Mouse (Mus musculus) mesoderm, embryonic 11.5 days (tissue): ENCODE measurements around the gene Cep112.

Source experiments
- DNase-seq: peaks from one replicate; pipeline ENCODE4 v3.0.0-alpha.2; 2012; ENCODE audit warnings: low read depth, low spot score

The Cep112 gene

DNA sequence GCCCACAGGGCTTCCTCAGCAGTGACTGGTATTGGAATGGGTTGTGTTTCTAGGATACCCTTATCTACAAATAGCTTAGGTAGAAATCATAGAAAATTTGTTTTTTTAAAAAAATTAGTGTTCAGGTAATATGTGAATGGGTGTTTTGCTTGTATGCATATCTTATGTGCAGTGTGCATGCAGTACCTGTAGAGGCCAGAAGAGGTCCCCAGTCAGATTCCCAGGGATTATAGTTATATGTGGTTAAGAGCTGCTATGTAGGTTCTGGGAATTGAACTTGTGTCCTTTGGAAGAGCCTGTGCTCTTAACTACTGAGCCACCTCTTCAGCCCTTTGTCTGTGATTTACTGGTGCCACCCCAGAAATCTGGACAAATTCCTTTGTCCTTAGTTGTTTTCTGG is 22.2 kb downstream of the Cep112 start:
- DNase-seq, result no peak

DNA sequence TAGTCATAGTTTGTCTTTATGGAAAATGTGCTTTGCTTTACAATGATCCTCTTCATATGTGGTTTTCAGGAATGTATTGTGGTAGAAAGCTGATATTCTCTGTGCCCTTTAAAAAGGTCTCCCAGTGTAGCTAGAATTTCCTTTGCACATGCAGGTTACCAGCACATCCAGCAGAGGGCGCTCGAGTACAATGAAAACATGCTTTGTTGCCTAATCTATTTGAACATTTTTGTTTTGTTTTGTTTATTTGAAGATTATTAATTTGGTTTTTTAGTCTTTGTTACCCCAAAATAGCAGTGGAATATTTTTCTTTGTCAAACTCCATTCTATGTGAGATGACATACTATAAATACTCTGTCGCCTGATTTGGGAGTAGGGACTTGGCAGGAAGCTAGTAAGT is 24.8 kb downstream of the Cep112 start:
- DNase-seq, result peak; percentile 72

GRCm38 (mm10) chr11:108459599-108459998 is 34.6 kb downstream of the Cep112 start:
- no peak for DNase-seq

GRCm38 (mm10) chr11:108464138-108464537 is 39.1 kb downstream of the Cep112 start:
- DNase-seq, result no peak

- DNase-seq, result no peak
Measured at GRCm38 (mm10) chr11:108464715-108465301, 39.8 kb downstream of the Cep112 start.

DNA sequence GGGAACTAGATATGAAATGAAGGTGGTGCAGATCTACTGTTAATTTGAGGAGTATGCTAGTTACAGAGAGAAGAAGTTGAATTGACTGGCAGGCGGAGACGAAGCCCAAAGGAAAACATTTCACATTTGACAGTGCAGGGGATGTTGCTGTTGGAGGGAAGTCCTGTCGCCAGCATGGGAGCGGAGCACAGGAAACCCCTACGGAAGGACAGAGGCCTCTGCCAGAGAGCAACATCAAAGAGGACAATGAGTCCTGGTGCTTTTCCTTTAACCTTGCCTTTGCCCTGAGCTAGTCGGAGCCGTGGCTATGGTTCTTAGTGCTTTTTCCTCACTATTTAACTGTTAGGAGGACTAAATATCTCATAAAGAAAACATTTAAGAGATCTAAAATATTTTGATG is 50.7 kb downstream of the Cep112 start:
- no peak for DNase-seq

GRCm38 (mm10) chr11:108476226-108476625 is 51.2 kb downstream of the Cep112 start:
- no peak for DNase-seq

DNA sequence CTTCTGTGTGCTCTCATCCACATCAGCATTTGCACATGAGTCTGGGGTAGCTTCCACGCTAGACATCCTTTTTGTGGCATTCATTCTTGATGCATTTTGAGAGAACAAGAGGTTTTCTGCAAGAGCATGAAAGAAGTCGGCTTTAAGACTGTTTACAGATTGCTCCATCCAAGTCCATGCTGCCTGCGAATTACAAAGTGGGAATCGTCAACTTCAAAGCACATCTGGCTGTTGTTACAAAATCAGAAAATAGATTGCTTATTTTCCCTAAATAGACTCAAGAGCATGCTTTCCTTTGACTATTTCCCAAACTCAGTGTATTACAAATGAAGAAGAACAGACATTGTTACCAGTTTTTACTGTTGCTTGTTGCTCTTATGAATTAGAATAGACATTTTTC is 59.0 kb downstream of the Cep112 start:
- no peak for DNase-seq

- DNase-seq, result no peak
Measured at GRCm38 (mm10) chr11:108488256-108488655, 63.3 kb downstream of the Cep112 start.

GRCm38 (mm10) chr11:108489863-108490262 is 64.9 kb downstream of the Cep112 start:
- DNase-seq, result no peak

GRCm38 (mm10) chr11:108508190-108508589 is 83.2 kb downstream of the Cep112 start:
- DNase-seq, result no peak

DNA sequence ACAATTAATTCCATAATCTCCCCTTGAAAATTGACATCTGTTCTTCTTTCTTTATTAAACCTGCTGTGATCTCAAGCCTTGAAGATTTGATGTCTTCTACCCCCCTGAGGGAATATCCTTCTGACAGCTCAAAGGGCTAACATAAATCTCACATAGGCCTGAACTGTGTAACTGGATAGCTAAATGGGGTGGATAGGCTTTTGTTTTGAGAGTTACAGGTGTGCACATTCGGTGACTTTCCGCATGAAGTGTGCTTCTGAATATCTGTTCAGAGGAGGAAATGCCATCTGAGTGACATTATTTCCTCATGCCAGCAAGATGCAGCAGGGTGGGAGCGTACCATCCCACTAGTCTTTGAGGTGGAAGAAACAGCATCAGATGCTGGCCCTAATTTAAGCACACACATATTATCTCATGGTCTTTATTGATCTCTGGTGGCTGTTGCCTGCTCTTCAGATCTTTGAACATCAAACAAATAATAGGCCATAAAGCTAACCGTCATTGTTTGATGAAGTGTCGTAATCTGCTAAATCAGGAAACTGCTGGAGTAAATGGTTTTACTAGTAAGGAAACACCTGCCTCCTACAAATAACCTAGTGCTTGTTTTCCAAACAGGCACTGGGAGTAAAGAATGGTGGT is 102.9 kb downstream of the Cep112 start:
- peak; percentile 51 for DNase-seq

- DNase-seq, result no peak
Measured at GRCm38 (mm10) chr11:108532901-108533300, 107.9 kb downstream of the Cep112 start.

- DNase-seq, result no peak
Measured at GRCm38 (mm10) chr11:108534014-108534413, 109.0 kb downstream of the Cep112 start.

GRCm38 (mm10) chr11:108552997-108553622 is 128.1 kb downstream of the Cep112 start:
- peak; percentile 63 for DNase-seq

DNA sequence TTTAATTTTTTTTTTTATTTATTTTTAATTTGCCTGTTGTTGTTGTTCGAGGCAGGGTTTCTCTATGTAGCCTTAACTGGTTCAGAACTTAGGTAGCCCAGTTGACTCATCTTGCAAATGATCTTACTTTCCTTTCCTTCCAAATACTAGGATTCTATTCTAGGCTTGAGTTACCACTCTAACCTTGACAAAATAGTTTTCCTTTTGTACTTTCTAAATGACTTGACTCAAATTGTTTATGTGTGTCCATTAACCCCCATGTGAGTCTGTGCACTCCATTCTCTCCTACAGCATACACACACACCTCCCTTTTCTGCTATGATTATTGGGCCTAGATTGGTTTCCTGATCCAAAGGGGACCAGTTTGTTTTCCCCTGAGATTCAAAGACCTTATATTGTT is 128.9 kb downstream of the Cep112 start:
- DNase-seq, result no peak

GRCm38 (mm10) chr11:108558544-108558943 is 133.6 kb downstream of the Cep112 start:
- no peak for DNase-seq

DNA sequence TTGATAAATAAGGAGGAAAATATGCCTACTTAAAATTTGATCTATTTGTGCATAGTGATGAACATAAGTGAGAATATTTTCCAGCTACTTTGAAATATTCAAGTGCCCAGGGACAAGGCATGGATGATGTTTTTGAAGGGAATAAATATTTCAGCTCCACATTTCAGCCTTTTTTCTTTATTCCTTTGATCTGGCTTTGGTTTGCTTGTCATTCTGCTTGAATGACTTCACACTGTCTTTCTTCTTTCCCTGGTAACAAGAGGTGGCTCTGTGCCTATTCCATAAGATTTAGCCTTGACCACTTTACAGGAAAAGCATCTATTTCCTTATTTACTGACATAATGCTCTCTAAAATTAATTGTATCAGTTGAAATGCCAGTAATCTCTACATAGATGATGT is 134.5 kb downstream of the Cep112 start:
- no peak for DNase-seq

GRCm38 (mm10) chr11:108562076-108562475 is 137.1 kb downstream of the Cep112 start:
- no peak for DNase-seq

DNA sequence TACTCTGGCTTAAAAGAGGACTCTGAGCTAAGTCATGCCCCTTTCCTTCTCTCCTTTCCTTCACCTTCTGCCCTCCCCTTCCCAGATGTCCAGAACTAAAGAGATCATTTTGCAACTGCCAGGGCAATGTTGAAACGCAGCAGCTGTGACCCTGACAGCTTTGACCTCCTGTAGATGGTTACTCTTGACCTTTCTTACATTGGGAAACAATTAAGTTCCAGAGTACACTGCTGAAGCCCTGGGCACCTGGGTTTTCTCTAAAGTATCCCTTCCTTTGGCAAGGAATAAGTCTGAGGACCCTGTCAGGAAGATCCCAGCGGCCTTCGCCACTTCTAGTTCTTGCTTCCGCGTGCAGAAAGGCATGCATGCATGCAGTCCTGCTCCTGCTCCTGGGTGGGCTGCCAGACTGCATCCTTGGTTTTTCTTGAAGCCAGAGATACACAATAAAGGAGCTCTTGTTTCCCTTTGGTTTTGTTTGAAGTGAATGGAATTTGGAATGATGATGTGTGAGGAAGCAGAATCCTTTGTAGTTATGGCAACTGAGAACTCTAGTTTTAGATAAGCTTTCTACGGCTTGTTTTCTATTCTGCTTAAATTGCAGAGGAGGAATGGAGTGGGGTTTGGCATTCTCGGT is 161.7 kb downstream of the Cep112 start:
- DNase-seq, result peak; percentile 57

DNA sequence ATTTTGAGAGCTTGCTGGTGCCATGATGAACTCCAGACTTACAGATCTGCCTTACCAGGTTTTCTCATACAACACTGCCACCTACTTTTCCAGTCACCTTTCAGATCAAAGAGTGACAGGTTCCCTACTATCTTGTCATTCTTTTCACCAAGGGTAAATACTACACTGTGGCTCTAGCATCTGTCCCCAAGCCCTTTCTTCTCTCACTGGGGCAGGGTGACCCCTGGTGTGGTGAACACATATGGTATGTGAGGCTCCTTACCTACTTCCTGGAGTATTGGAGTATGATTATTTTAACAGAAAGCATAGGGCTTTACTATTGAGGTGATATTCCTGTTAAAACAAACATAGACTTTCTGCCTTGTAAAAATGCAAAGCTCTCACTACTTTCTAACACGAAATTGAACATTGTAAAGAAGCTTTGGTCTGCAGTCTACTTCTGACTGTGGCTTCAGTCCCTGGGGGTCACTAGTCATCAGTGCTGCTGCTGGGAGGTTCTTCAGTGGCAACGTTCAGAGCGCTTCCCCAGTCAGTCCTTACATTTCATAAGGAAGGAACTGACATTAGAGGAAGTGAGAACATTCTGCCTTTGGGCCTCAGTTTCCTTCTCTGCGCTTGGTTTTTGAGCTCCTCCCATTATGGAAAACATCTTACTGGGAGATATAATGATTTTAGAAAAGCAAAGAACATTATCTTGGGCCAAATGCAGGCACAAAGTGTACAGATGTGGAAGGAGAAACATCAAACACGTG is 168.4 kb downstream of the Cep112 start:
- DNase-seq, result no peak

DNA sequence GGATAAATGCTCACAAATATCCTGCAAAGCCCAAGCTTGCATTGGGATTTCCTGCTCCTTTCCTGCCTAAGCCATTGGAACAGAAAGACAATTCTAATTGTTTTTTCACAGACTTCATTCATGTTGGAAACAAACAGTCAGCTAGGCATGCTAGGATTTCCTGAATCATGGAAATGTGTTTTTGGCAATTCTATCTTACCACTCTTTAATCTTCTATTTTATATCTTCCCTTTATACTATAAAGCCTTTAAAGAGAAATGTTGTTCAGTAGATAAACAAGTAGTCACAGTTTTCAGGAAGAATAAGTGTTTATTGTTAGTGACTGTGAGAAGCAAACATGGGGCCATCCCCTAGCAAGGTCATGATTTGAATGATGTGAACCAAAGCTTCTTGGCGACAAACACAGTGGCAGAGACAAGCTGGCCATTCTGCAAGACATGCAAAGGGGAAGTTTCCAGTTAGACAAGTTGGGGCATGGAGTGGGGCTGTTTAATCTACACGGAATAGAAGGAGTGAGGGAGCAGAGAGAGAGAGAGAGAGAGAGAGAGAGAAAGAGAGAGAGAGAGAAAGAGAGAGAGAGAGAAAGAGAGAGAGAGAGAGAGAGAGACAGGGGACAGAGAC is 169.1 kb downstream of the Cep112 start:
- DNase-seq, result no peak
